Mouse (Mus musculus) adrenal gland, adult 2 months (tissue): ENCODE measurements around the gene Chst15. TPM values are rescaled to one million over a fixed set of nuclear protein-coding genes. Genes with fewer than 3 reads are reported as not detected.

Experiments used
- DNase-seq: peaks from one replicate; pipeline ENCODE4 v3.0.0; 2021
- long read RNA-seq: library from polyadenylated mRNA; stranded (forward); transcript quantifications from one replicate; pipeline ENCODE4 v2.0.0, GENCODE M21; 2021
- polyA plus RNA-seq: library from polyadenylated mRNA; depleted of rRNA; stranded (reverse); fragments of >200 nt; gene quantifications from 2 replicates; pipeline ENCODE4 v1.2.3, GENCODE M21; 2012; rRNA removed
- total RNA-seq, 2 experiments: library from RNA; stranded (reverse); gene quantifications; 2 replicates each; pipeline ENCODE4 v1.2.3; 2021

The Chst15 gene
- 10 to 100 TPM; 37.3 to 46.2 TPM for total RNA-seq
- polyA plus RNA-seq: 9.6 and 10.4 TPM in 2 replicates
- long read RNA-seq, full-length matches to known transcripts: 5 of 13 reads
- long read RNA-seq, partial matches to known transcripts: 4 of 13 reads
- long read RNA-seq, other reads (novel, unspliced or antisense): 4 of 13 reads

- DNase-seq: peak; percentile 77
Measured at GRCm38 (mm10) chr7:132317036-132317541, at the start of gene Chst15. Gene Chst15, minus strand, starts transcription at chr7:132317228.

GRCm38 (mm10) chr7:132365703-132366384 is 48.8 kb upstream of the Chst15 start:
- no peak for DNase-seq

- no peak for DNase-seq
Measured at GRCm38 (mm10) chr7:132365111-132365510, 48.1 kb upstream of the Chst15 start.

GRCm38 (mm10) chr7:132364506-132364905 is 47.5 kb upstream of the Chst15 start:
- no peak for DNase-seq

DNA sequence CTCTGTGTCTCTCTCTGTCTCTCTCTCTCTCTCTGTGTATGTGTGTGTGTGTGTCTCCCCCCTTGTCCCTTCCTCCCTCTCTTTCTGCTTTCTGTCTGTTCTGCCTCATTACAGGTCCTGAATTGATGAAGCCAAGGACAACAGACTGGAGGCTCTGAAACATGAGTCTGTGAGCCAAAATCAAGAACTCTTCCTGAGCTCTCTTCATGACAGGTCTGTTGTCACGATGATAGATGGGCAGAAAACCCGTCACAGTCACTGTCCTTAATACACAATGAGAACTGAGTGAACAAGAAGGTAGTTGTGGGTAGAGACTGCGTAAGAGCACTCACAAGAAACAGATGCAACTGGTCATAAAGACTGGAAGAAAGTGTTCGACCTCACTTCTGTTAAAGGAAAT is 43.3 kb upstream of the Chst15 start:
- no peak for DNase-seq

- peak; percentile 56 for DNase-seq
Measured at GRCm38 (mm10) chr7:132358709-132359108, 41.7 kb upstream of the Chst15 start.

DNA sequence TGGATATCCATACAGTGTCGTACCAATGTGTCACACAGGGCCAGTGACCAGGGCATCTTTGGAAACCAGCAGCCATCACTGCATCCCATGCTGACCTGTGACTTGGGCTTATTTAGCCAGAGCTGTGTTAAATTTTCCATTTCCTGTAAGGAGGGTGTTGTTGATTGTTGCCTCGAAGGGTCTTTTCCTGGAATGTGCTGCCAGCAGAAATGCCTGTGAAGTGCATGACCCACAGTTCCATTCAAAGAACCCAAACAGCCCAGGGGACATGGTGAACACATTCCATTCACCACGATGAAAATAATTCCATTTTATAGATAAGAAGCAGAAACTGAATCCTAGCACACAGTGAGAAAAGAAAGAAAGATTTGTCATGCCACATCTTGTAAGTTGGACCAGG is 41.2 kb upstream of the Chst15 start:
- no peak for DNase-seq

- no peak for DNase-seq
Measured at GRCm38 (mm10) chr7:132357841-132358237, 40.8 kb upstream of the Chst15 start.

DNA sequence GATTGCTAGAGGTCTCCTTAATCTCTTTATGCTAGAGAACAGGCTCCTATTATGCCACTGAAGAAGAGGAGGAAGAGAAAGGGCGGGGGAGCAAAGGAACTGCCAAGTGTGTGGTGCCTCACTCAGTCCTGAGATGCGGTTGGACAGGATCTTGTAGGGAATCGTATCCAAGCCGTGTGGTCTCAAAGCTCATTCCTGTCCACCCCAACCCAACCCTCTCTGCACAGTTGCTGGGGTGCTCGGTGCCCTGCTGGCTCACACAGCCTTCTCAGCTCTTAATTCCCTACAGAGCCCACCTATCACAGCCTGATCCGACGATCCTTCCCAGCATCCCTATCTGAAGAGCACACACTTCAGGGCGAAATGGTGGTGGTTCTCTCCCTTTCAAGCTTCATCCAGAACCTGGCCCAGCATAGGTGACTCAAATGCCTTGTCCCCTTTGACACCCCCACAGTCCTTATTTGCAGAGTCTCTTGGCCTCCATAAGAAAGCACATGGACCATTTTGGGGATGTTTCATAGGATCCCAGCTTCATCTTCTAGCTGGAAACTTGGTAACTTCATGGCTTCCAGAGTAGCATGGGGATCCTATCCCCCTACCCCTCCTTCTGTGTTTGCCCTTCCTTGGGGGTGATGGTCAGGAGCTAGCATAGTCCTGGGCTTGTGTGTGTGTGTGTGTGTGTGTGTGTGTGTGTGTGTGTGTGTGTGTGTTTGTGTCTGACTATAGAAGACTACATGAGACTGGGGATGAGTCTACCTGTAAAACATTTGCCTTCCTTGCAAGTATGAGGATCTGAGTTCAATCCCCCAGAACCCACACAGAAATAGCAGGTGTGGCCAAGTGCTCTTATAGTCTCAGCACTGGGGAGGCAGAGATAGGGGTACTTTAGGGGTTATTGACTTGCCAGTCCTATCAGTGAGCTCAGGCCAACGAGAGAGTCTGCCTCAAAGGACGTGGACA is 40.1 kb upstream of the Chst15 start:
- DNase-seq: no peak

DNA sequence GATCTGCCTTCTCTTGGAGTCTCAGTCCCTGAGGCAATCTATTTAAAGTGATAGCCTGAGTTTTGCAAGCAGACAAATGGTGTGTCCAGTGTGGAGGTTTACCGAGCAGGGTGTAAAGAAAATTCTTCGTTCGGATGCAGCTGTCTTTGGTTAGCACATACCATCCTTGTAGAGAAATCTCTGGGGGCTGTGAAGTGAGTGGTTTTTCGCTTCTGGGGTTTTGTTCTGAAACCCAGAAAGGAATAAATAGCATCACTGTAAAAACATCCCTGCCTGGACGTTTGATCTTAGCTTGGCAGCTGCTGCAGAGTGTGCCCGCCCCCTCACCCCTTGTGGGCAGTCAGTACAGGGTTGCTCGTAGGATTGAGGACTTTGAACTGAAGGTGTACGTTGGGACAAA is 39.2 kb upstream of the Chst15 start:
- DNase-seq: no peak

DNA sequence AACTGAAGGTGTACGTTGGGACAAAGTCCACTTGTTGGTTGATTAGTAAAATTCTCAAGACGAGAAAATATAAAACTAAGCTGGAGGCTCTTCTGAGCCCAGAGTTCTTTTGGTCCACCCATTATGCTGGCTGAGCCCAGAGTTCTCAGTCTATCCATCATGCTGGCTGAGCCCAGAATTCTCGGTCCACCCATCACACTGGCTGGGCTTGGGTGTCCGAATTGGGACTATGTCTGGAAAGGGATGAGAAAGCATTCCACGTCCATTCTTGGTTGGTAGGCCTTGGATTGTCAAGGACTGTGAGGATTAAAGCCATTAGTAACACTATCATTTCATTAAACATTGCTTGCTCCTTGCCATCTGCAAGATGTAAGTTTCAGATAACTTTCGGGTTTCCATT is 38.7 kb upstream of the Chst15 start:
- DNase-seq: no peak

- DNase-seq: no peak
Measured at GRCm38 (mm10) chr7:132349075-132349572, 32.1 kb upstream of the Chst15 start.

GRCm38 (mm10) chr7:132347273-132348045 is 30.4 kb upstream of the Chst15 start:
- DNase-seq: peak; percentile 37

DNA sequence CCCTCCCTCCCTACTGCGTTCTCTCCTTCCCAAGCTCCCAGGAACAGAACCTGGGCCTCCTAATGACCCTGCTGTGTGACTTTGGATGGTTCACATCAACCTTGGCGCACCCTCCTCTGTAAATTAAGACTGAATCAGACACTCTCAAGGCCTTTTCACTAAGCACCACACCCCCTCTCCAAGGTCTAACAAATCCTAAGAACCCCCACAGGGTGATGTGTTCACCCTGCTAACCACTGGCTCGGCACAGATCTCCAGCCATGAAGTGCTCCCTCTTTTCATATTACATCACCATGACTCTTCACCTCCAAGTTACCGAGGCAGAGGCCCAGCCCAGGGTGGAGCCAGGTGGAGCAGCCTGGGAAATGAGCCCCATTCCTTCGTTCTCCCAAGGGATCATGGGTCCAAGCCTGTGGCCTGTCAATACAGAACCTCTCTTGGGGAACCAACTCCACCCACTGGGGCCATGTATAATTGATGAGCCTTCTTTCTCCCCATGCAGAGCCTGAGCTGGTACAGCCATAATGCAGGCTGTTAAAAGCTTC is 28.6 kb upstream of the Chst15 start:
- DNase-seq: peak; percentile 77

DNA sequence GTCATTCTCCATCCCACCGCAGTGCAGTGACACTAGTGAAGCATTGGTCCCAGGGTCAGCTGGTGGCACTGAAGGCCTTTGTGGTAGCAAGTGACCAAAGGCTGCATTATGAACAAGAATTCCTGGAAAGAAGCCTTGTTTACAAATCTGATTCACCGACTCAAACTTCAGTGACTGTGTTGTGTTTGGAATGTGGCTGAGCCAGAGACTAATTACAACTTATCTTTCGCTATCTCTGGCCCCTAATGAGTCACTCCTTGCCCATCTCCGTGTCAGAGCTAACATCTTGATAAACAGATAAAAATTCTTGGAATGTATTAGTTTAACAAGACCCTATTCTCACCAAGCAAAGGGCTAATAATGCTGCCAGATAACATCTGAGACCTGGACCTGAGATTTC is 27.6 kb upstream of the Chst15 start:
- DNase-seq: peak; percentile 56

GRCm38 (mm10) chr7:132343900-132344299 is 26.9 kb upstream of the Chst15 start:
- no peak for DNase-seq

DNA sequence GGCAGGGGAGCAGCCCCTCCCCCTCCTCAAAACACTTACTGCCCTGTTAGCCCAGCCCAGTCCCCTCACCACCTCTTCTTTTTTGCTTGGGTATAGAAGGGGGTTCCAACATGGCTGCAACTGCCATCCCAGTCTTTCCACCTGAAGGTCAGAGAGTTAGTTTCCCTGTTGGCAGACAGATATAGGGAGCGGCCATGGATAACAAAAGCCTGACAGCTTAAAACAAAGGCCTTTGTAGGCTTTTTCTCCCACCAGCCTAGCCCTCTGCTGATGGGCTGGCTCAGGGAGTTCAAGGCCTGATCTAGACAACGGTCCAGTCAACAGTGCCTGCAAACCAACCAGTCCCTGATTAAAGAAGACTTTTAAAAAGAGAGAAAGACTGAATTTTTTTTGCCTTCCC is 26.1 kb upstream of the Chst15 start:
- DNase-seq: no peak

DNA sequence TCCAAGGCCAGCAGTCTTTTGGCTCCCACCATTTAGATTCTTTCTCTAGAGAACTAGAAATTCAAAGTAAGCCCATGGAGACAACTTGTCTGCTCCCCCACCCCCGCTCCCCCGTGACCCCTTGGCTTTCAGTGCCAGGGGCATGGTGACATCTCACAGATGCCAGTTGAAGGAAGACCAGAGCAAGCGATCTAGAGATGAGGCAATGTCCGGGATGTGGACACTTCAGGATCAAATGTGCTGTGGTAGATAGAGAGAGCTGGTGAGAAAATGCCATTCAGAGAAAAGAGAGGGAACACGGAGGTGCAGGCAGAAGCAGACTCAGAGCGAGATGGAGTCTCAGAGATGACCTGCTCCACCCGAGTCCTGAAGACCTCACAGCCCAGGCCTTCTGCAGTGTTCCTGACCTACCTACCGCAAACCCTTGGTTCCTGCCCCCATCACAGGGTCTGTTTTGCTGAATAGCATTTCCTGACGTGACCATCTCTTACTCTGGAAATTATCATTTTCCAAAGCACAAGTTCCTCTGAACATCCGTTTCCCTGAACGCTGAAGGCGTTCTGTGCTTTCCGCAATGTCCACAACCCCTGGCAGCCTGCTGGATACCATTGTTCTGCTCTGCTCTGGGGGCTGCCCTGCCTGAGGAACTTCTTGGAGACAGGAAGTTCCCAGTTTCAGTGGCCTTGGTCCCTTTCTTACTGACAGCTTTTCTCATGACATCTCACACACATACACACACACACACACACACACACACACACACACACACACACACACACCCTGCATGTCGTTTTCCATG is 22.2 kb upstream of the Chst15 start:
- no peak for DNase-seq

DNA sequence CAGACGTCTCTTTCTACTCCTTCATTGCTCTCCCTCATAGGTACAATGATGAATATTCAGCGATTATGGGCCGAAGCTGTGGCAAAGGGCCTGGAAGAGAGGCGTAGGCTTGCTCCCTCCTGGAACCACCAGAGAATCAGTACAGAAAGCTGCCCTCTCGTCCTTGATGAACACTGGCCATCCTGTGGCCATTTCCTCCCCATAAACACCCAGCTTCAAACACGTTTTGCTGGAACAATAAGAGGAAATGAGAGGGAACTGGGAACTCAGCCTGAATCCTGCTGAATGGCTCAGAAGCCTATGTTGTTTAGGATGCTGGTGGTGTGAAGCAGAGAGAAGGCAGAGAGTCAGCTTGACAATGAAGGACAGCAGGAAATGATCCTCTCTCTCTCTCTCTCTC is 21.3 kb upstream of the Chst15 start:
- DNase-seq: no peak

DNA sequence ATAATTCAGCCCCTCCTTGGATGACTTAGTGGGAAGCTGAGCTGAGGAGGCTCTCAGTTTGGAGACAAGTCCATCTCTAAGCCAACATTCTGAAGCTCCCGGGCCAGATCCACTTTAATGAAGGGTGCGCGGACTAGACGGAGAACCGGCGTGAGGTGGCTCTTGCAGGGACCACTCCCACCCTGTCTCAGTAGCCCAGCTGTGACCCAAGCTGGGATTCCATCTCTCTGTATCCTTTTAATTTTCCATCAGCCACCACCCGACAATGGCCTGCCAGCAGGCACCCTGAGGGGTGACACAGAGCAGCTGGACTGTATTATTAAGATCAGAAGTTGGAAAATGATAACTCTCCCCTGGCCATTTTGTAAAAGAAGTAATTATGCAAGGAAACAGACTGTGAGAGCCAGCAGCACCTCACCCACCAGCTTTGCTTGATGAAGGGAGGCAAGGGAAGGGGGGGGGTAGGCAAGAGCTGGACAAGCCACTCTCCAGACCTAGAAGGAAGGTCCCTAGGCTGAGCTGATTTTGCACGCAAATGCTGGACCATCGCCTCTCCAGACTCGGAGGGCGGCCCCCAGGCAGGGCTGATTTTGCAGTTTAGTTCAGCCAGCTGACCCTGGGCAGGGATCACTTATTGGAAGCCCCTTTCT is 20.4 kb upstream of the Chst15 start:
- DNase-seq: no peak
